ENCODE assay signal across 9 mouse cellular contexts in genomic region chr16:46497686-46498420, GRCm38 (mm10). TPM values are rescaled to one million over a fixed set of nuclear protein-coding genes. Genes with fewer than 3 reads are reported as not detected.
A peak's percentile ranks its signal among the peaks of the same experiment; 100 is the strongest.
DNase-seq lines count a peak whose midpoint lies in the region; ATAC-seq and TF ChIP-seq lines count a peak whose summit lies in the region.
"Had no signal": no experiment of that assay in that cellular context is flagged by ENCODE, and none has a peak within 500 bp of the region (broad histone marks: within the 10 kb centered on the region; RNA-seq: fewer than 3 reads in every experiment).

No protein-coding gene starts in this region.

- ATAC-seq in hindbrain, postnatal 0 days, result no peak
- ATAC-seq in neural tube, embryonic 11.5 days (ENCODE audit: insufficient read depth, low FRiP score, low TSS enrichment), result peak; percentile 24; the same call in 1 of the 2 replicates

- H3K27me3 ChIP-seq in hindbrain, postnatal 0 days (ENCODE audit: insufficient read depth, low read length), result no peaks in the 10 kb centered on the region
- H3K27me3 ChIP-seq in limb, embryonic 10.5 days (ENCODE audit: low read depth, poor library complexity, severe bottlenecking), result peaks cover 14% of the 10 kb centered on the region
- no peaks in the 10 kb centered on the region for H3K27me3 ChIP-seq in neural tube, embryonic 11.5 days (ENCODE audit: control insufficient read depth, insufficient read depth, low read length)

- peak overlapping the region; percentile 64 for H3K4me2 ChIP-seq in hindbrain, postnatal 0 days (ENCODE audit: low read depth, low read length)
- peak overlapping the region; percentile 84 for H3K4me2 ChIP-seq in neural tube, embryonic 11.5 days (ENCODE audit: low read depth)

- H3K4me1 ChIP-seq in hindbrain, postnatal 0 days (ENCODE audit: insufficient read depth, low read length), result peaks cover 5% of the 10 kb centered on the region; the same call in 1 of the 2 replicates
- H3K4me1 ChIP-seq in limb, embryonic 10.5 days, result peaks cover 16% of the 10 kb centered on the region
- peaks cover 8% of the 10 kb centered on the region for H3K4me1 ChIP-seq in neural tube, embryonic 11.5 days (ENCODE audit: control insufficient read depth, insufficient read depth, low read length)

- H3K9ac ChIP-seq in hindbrain, postnatal 0 days (replicated peaks; ENCODE audit: low read length), result peak overlapping the region; percentile 89
- peak overlapping the region; percentile 96 for H3K9ac ChIP-seq in neural tube, embryonic 11.5 days (ENCODE audit: low read length)

- peak overlapping the region; percentile 94 for H3K4me3 ChIP-seq in hindbrain, postnatal 0 days (ENCODE audit: low read length)
- H3K4me3 ChIP-seq in limb, embryonic 10.5 days, result peak overlapping the region; percentile 74
- peak overlapping the region; percentile 91 for H3K4me3 ChIP-seq in neural tube, embryonic 11.5 days (ENCODE audit: low read depth, low read length)

- TF ChIP-seq CTCF in hindbrain, postnatal 0 days (IDR thresholded peaks at IDR 0.05; ENCODE audit: low read depth), result no peak

- H3K36me3 ChIP-seq in hindbrain, postnatal 0 days (ENCODE audit: insufficient read depth, low read length), result no peaks in the 10 kb centered on the region
- H3K36me3 ChIP-seq in limb, embryonic 10.5 days, result no peaks in the 10 kb centered on the region
- no peaks in the 10 kb centered on the region for H3K36me3 ChIP-seq in neural tube, embryonic 11.5 days (ENCODE audit: control insufficient read depth, insufficient read depth, low read length)
- H3K36me3 ChIP-seq: G1E had no signal

- peak overlapping the region; percentile 84 for H3K27ac ChIP-seq in hindbrain, postnatal 0 days
- H3K27ac ChIP-seq in limb, embryonic 10.5 days, result peak overlapping the region; percentile 94
- peak overlapping the region; percentile 93 for H3K27ac ChIP-seq in neural tube, embryonic 11.5 days (ENCODE audit: low read depth, low read length)

- H3K9me3 ChIP-seq in hindbrain, postnatal 0 days (ENCODE audit: low read length), result no peaks in the 10 kb centered on the region
- H3K9me3 ChIP-seq in limb, embryonic 10.5 days (replicated peaks), result no peaks in the 10 kb centered on the region
- no peaks in the 10 kb centered on the region for H3K9me3 ChIP-seq in neural tube, embryonic 11.5 days (ENCODE audit: control insufficient read depth, low read length)

- under 1% methylated on average over 32 of the region's 32 CpGs for WGBS in hindbrain, postnatal 0 days
- under 1% methylated on average over 32 of the region's 32 CpGs for WGBS in limb, embryonic 10.5 days
- under 1% methylated on average over 32 of the region's 32 CpGs for WGBS in neural tube, embryonic 11.5 days

- peak; percentile 16 for DNase-seq in layer of hippocampus, adult 11-12 months (ENCODE audit: low spot score)
- no peak for DNase-seq in layer of hippocampus, adult 9-10 months (ENCODE audit: low spot score)
- DNase-seq in cerebellum, adult 11-12 months, result peak; percentile 50
- peak; percentile 27 for DNase-seq in forelimb bud, embryonic 11.5 days (ENCODE audit: low read depth, low spot score)
- peak; percentile 58 for DNase-seq in hindbrain, postnatal 0 days (ENCODE audit: low spot score)
- DNase-seq in limb, embryonic 10.5 days (ENCODE audit: low spot score), result peak; percentile 38
- DNase-seq in neural tube, embryonic 11.5 days (ENCODE audit: low spot score), result peak; percentile 38
- DNase-seq in adipocyte (ENCODE audit: low spot score), result no peak

RNA-seq across cellular contexts. Expression of gene Nectin3, which starts 0.5 kb away (rescaled TPM):
- 38.4 and 38.9 TPM in 2 replicates for total RNA-seq in hindbrain, postnatal 0 days (2014; rRNA removed)
- 28.3 and 29.4 TPM in 2 replicates for polyA plus RNA-seq in hindbrain, postnatal 0 days (2015; fragmentation: Nextera tagmentation; extraction: Ambion mirVana)
- 23.9 and 25.9 TPM in 2 replicates for polyA plus RNA-seq in limb, embryonic 10.5 days (2016; fragmentation: Nextera tagmentation; extraction: Ambion mirVana)
- 40.5 and 43.4 TPM in 2 replicates for polyA plus RNA-seq in neural tube, embryonic 11.5 days (2014; fragmentation: Nextera tagmentation; extraction: Ambion mirVana)
- polyA plus RNA-seq: G1E had no signal

Comparison
In these comparisons a context has a peak if more than half of its experiments do, and no peak if none do; other contexts are left out.
1. DNase-seq: peak in layer of hippocampus, adult 11-12 months (single experiment), cerebellum, adult 11-12 months (single experiment), forelimb bud, embryonic 11.5 days (single experiment), hindbrain, postnatal 0 days (single experiment), limb, embryonic 10.5 days (single experiment) and neural tube, embryonic 11.5 days (single experiment); none in layer of hippocampus, adult 9-10 months (single experiment) and adipocyte (single experiment).
2. Peak in every context shown above with its lines, with median percentiles within 50 percentile points of each other: H3K27ac ChIP-seq and H3K4me3 ChIP-seq.